Mouse (Mus musculus): ENCODE data around the gene P2rx7.

DNA sequence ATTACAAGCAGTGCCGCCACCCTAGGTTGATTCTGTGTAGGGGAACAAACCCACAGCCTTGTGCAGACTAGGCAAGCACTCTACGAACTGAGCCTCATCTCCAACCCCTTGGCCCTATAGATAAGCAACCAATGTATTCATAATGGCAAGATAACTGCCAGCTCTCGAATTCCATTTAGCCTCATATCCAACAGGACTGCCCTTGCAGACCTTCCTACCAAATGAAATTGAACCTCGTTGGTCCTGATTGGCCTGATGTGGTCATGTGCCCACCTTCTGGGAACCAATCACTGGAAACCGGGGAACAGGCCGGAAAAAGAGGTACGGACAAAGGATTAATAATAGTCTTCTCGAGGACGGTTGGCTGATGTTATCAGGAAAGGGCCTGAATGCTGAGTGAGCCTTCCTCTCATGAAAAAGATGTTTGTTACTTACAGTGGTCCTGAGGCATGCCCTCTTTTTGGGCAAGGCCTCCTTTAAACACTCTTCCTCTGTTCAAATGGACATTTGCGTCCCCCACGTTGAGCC is 18.7 kb upstream of the P2rx7 start:
- TF ChIP-seq CTCF (IDR thresholded peaks at IDR 0.05; ENCODE audit: low read depth, low read length) = no peak
- no peak for TF ChIP-seq POLR2A (IDR thresholded peaks at IDR 0.05; ENCODE audit: borderline replicate concordance, low read depth, low read length)

All from bone marrow macrophage, adult 2 months (primary cell).